Mouse (Mus musculus) cortical plate, adult 2 months (tissue): Measurements from ENCODE around the gene Csnk2a1. TPM values are rescaled to one million over a fixed set of nuclear protein-coding genes. Genes with fewer than 3 reads are reported as not detected.

Source experiments
- H3K27ac ChIP-seq: fragments of 200-500 bp; 2 replicates; pipeline ENCODE4 v1.5.1; 2012; ENCODE audit warnings: low read length, control low read depth, inconsistent platforms; ENCODE audit not compliant: insufficient read depth
- H3K4me1 ChIP-seq: fragments of 200-500 bp; 2 replicates; pipeline ENCODE4 v1.6.1; 2011; ENCODE audit warnings: low read length; ENCODE audit not compliant: control insufficient read depth, insufficient read depth
- H3K4me3 ChIP-seq: fragments of 200-500 bp; 2 replicates; pipeline ENCODE4 v1.5.1; 2011; ENCODE audit warnings: mild to moderate bottlenecking, low read length, control low read depth; ENCODE audit not compliant: insufficient read depth
- CTCF ChIP-seq: fragments of 200-500 bp; IDR thresholded peaks from 2 replicates; pipeline ENCODE4 v1.5.1; 2011; ENCODE audit warnings: mild to moderate bottlenecking, control low read depth, low read length; ENCODE audit not compliant: insufficient read depth; ENCODE audit errors: extremely low read depth
- POLR2A ChIP-seq: fragments of 200-500 bp; IDR thresholded peaks from 2 replicates; pipeline ENCODE4 v1.6.1; 2011; ENCODE audit warnings: mild to moderate bottlenecking, low read length, control low read depth; ENCODE audit not compliant: insufficient read depth; ENCODE audit errors: extremely low read depth
- polyA plus RNA-seq: library from polyadenylated mRNA; depleted of rRNA; stranded (reverse); fragments of >200 nt; gene quantifications from 2 replicates; pipeline ENCODE4 v1.2.3, GENCODE M21; 2012; rRNA removed

Gene Csnk2a1
- polyA plus RNA-seq, 1 experiment, result 73.3 TPM

GRCm38 (mm10) chr2:152313926-152314325 is 87.3 kb downstream of the Csnk2a1 start:
- TF ChIP-seq CTCF, result no peak
- no peak for TF ChIP-seq POLR2A
- no peak overlapping the region for H3K27ac ChIP-seq
- H3K4me1 ChIP-seq, result no peaks in the 10 kb centered on the region
- H3K4me3 ChIP-seq, result no peak overlapping the region

GRCm38 (mm10) chr2:152317054-152317453 is 90.4 kb downstream of the Csnk2a1 start:
- Histone ChIP-seq H3K27ac (no peak overlapping the region), H3K4me3 (no peak overlapping the region), H3K4me1 (no peaks in the 10 kb centered on the region)
- TF ChIP-seq CTCF (no peak), POLR2A (no peak)

- H3K4me3 ChIP-seq, result no peak overlapping the region
- H3K4me1 ChIP-seq, result no peaks in the 10 kb centered on the region
- no peak for TF ChIP-seq POLR2A
- no peak for TF ChIP-seq CTCF
- no peak overlapping the region for H3K27ac ChIP-seq
These were observed 94.9 kb downstream of the Csnk2a1 start for GRCm38 (mm10) chr2:152321558-152321957.

GRCm38 (mm10) chr2:152322198-152322597 is 95.6 kb downstream of the Csnk2a1 start:
- H3K4me3 ChIP-seq, result no peak overlapping the region
- H3K4me1 ChIP-seq, result no peaks in the 10 kb centered on the region
- H3K27ac ChIP-seq, result peak overlapping the region; percentile 21; the same call in 1 of the 2 replicates
- TF ChIP-seq CTCF (no peak), POLR2A (no peak)

GRCm38 (mm10) chr2:152323971-152324370 is 97.3 kb downstream of the Csnk2a1 start:
- no peak overlapping the region for H3K4me3 ChIP-seq
- no peaks in the 10 kb centered on the region for H3K4me1 ChIP-seq
- no peak for TF ChIP-seq CTCF
- TF ChIP-seq POLR2A, result no peak
- H3K27ac ChIP-seq, result no peak overlapping the region

GRCm38 (mm10) chr2:152324842-152325241 is 98.2 kb downstream of the Csnk2a1 start:
- Histone ChIP-seq H3K4me1 (no peaks in the 10 kb centered on the region), H3K27ac (no peak overlapping the region), H3K4me3 (no peak overlapping the region)
- no peak for TF ChIP-seq POLR2A
- TF ChIP-seq CTCF, result no peak

- H3K27ac ChIP-seq, result no peak overlapping the region
- H3K4me3 ChIP-seq, result no peak overlapping the region
- TF ChIP-seq POLR2A (no peak), CTCF (no peak)
- H3K4me1 ChIP-seq, result peaks cover 2% of the 10 kb centered on the region; the same call in 1 of the 2 replicates
These were observed 99.5 kb downstream of the Csnk2a1 start for GRCm38 (mm10) chr2:152326157-152326556.

GRCm38 (mm10) chr2:152326654-152327053 is 100.0 kb downstream of the Csnk2a1 start:
- Histone ChIP-seq H3K4me3 (no peak overlapping the region), H3K4me1 (peaks cover 2% of the 10 kb centered on the region; the same call in 1 of the 2 replicates)
- TF ChIP-seq POLR2A (no peak), CTCF (no peak)

GRCm38 (mm10) chr2:152327980-152328379 is 101.3 kb downstream of the Csnk2a1 start:
- TF ChIP-seq CTCF (no peak), POLR2A (no peak)
- Histone ChIP-seq H3K4me1 (peaks cover 2% of the 10 kb centered on the region; the same call in 1 of the 2 replicates), H3K4me3 (no peak overlapping the region), H3K27ac (no peak overlapping the region)

More at GRCm38 (mm10) chr2:152326654-152327053, 100.0 kb downstream of the Csnk2a1 start:
- no peak overlapping the region for H3K27ac ChIP-seq

GRCm38 (mm10) chr2:152330858-152331423 is 104.3 kb downstream of the Csnk2a1 start:
- Histone ChIP-seq H3K27ac (no peak overlapping the region), H3K4me3 (0 out of 2 replicates have a peak overlapping the region, but pooled peaks have one; percentile 81), H3K4me1 (peaks cover 2% of the 10 kb centered on the region; the same call in 1 of the 2 replicates)
- no peak for TF ChIP-seq POLR2A
- no peak for TF ChIP-seq CTCF

Other genes with a start within 250 kb of the Csnk2a1 start
- gene Fam110a, start 246.6 kb upstream of the Csnk2a1 start, polyA plus RNA-seq, result 6.6 and 6.9 TPM in 2 replicates
- gene Slc52a3, start 230.3 kb upstream of the Csnk2a1 start, polyA plus RNA-seq, result 3.1 and 3.3 TPM in 2 replicates
- 9.9 and 12.1 TPM in 2 replicates for gene Scrt2, start 145.3 kb upstream of the Csnk2a1 start, polyA plus RNA-seq
- gene Srxn1, start 121.3 kb upstream of the Csnk2a1 start, polyA plus RNA-seq, result 94.9 and 97.3 TPM in 2 replicates
- 1.0 and 1.9 TPM in 2 replicates for gene Tcf15, start 83.3 kb upstream of the Csnk2a1 start, polyA plus RNA-seq
- gene Tbc1d20, start 67.0 kb downstream of the Csnk2a1 start, polyA plus RNA-seq, result 41.4 and 44.7 TPM in 2 replicates
- gene Rbck1, start 105.8 kb downstream of the Csnk2a1 start, polyA plus RNA-seq, result 197 and 210 TPM in 2 replicates
- gene Trib3, start 117.2 kb downstream of the Csnk2a1 start, polyA plus RNA-seq, result 0.40 and 0.61 TPM in 2 replicates
- gene Nrsn2, start 149.8 kb downstream of the Csnk2a1 start, polyA plus RNA-seq, result 72.3 and 81.3 TPM in 2 replicates
- gene Sox12, start 171.2 kb downstream of the Csnk2a1 start, polyA plus RNA-seq, result 17.0 and 18.6 TPM in 2 replicates
- 6.5 and 7.1 TPM in 2 replicates for gene Zcchc3, start 188.2 kb downstream of the Csnk2a1 start, polyA plus RNA-seq
- 2.8 and 3.7 TPM in 2 replicates for gene 6820408C15Rik, start 188.7 kb downstream of the Csnk2a1 start, polyA plus RNA-seq
- gene Defb23, start 237.8 kb downstream of the Csnk2a1 start, polyA plus RNA-seq, result not detected in 2 replicates